Mouse (Mus musculus) ES-E14 (cell line): ENCODE measurements at regions not wholly inside any gene's neighbourhood (a gene's known extent, or its start where the extent isn't known, plus 50 kb on each side); places are given as distances from the start of the nearest gene placed in this dataset.

Source experiments
- HCFC1 ChIP-seq: IDR thresholded peaks from 2 replicates; pipeline ENCODE4 v1.6.1; 2012; ENCODE audit warnings: low read length, inconsistent platforms, borderline replicate concordance; ENCODE audit not compliant: insufficient read depth
- MAFK ChIP-seq: IDR thresholded peaks from 2 replicates; pipeline ENCODE4 v1.6.1; 2014; ENCODE audit warnings: mild to moderate bottlenecking, low read depth, low read length, inconsistent platforms; ENCODE audit not compliant: insufficient read depth
- ZC3H11A ChIP-seq: IDR thresholded peaks from 2 replicates; pipeline ENCODE4 v1.6.1; 2012; ENCODE audit warnings: low read depth, mild to moderate bottlenecking, inconsistent platforms, low read length, borderline replicate concordance

- TF ChIP-seq HCFC1 (no peak), ZC3H11A (no peak), MAFK (no peak)
These were observed 1404.6 kb upstream of the Lrrc6 start for GRCm38 (mm10) chr15:67905279-67905678.
